Mouse (Mus musculus) olfactory bulb, adult 2 months (tissue): ENCODE measurements around the gene Arhgap29. TPM values are rescaled to one million over a fixed set of nuclear protein-coding genes. Genes with fewer than 3 reads are reported as not detected.

Experiments used
- H3K27ac ChIP-seq: fragments of 200-500 bp; 2 replicates; pipeline ENCODE4 v1.5.1; 2012; ENCODE audit warnings: low read depth, low read length; ENCODE audit not compliant: insufficient read depth
- H3K4me1 ChIP-seq: fragments of 200-500 bp; 2 replicates; pipeline ENCODE4 v1.6.1; 2012; ENCODE audit warnings: low read length; ENCODE audit not compliant: control insufficient read depth, insufficient read depth
- H3K4me3 ChIP-seq: fragments of 200-500 bp; 2 replicates; pipeline ENCODE4 v1.5.1; 2012; ENCODE audit warnings: mild to moderate bottlenecking, low read depth, low read length, moderate library complexity; ENCODE audit not compliant: insufficient read depth
- CTCF ChIP-seq: fragments of 200-500 bp; IDR thresholded peaks from 2 replicates; pipeline ENCODE4 v1.5.1; 2012; ENCODE audit warnings: low read depth, mild to moderate bottlenecking, low read length, moderate library complexity; ENCODE audit not compliant: insufficient read depth
- POLR2A ChIP-seq: fragments of 200-500 bp; IDR thresholded peaks from 2 replicates; pipeline ENCODE4 v1.6.1; 2012; ENCODE audit warnings: mild to moderate bottlenecking, low read depth, low read length, moderate library complexity; ENCODE audit not compliant: insufficient read depth
- WGBS: fragments of 180-500 bp; shearing (Covaris S2); methylation state at CpG from one replicate; pipeline ENCODE4 v1.1.7; 2018; 5-methylcytosine and 5-hydroxymethylcytosine counted together
- polyA plus RNA-seq: library from polyadenylated mRNA; stranded (reverse); fragments of >200 nt; gene quantifications from 2 replicates; pipeline ENCODE4 v1.2.4, GENCODE M21; 2012; ENCODE audit warnings: low replicate concordance; ENCODE audit not compliant: missing spikeins, insufficient read depth, insufficient read length

Gene Arhgap29
- polyA plus RNA-seq, 1 experiment = not detected

GRCm38 (mm10) chr3:121937036-121937435 lies 15.3 kb upstream of the Arhgap29 start:
- TF ChIP-seq CTCF (no peak), POLR2A (no peak)
- WGBS = 92% methylated on average over 6 of the region's 6 CpGs
- Histone ChIP-seq H3K4me1 (peaks cover 4% of the 10 kb centered on the region; the same call in 1 of the 2 replicates), H3K27ac (no peak overlapping the region), H3K4me3 (no peak overlapping the region)

- H3K4me3 ChIP-seq = no peak overlapping the region
- no peak overlapping the region for H3K27ac ChIP-seq
- H3K4me1 ChIP-seq = peaks cover 9% of the 10 kb centered on the region; the same call in 1 of the 2 replicates
- WGBS = 65% methylated on average over 1 of the region's 1 CpGs
- TF ChIP-seq POLR2A = no peak
- TF ChIP-seq CTCF = no peak
Measured at GRCm38 (mm10) chr3:121939658-121940057, 12.7 kb upstream of the Arhgap29 start.

- no peak overlapping the region for H3K4me3 ChIP-seq
- no peak overlapping the region for H3K27ac ChIP-seq
- no peak for TF ChIP-seq POLR2A
- TF ChIP-seq CTCF = no peak
- peaks cover 9% of the 10 kb centered on the region; the same call in 1 of the 2 replicates for H3K4me1 ChIP-seq
- WGBS = 82% methylated on average over 8 of the region's 8 CpGs
Measured at GRCm38 (mm10) chr3:121940094-121940889, 12.0 kb upstream of the Arhgap29 start.

- Histone ChIP-seq H3K4me3 (no peak overlapping the region), H3K27ac (no peak overlapping the region), H3K4me1 (peaks cover 9% of the 10 kb centered on the region; the same call in 1 of the 2 replicates)
- no peak for TF ChIP-seq POLR2A
- no peak for TF ChIP-seq CTCF
- 82% methylated on average over 11 of the region's 11 CpGs for WGBS
Measured at GRCm38 (mm10) chr3:121941204-121941745, 11.1 kb upstream of the Arhgap29 start.

GRCm38 (mm10) chr3:121945957-121946356 lies 6.4 kb upstream of the Arhgap29 start:
- H3K4me3 ChIP-seq = no peak overlapping the region
- WGBS = 82% methylated on average over 2 of the region's 2 CpGs
- TF ChIP-seq CTCF (no peak), POLR2A (no peak)
- H3K4me1 ChIP-seq = peaks cover 9% of the 10 kb centered on the region; the same call in 1 of the 2 replicates
- H3K27ac ChIP-seq = no peak overlapping the region

- Histone ChIP-seq H3K27ac (no peak overlapping the region), H3K4me1 (peaks cover 7% of the 10 kb centered on the region; the same call in 1 of the 2 replicates), H3K4me3 (no peak overlapping the region)
- TF ChIP-seq CTCF = no peak
- no peak for TF ChIP-seq POLR2A
Measured at GRCm38 (mm10) chr3:121946765-121947164, 5.6 kb upstream of the Arhgap29 start.

GRCm38 (mm10) chr3:121950139-121950538 lies 2.2 kb upstream of the Arhgap29 start:
- Histone ChIP-seq H3K4me3 (no peak overlapping the region), H3K27ac (no peak overlapping the region), H3K4me1 (peaks cover 6% of the 10 kb centered on the region; the same call in 1 of the 2 replicates)
- TF ChIP-seq CTCF (no peak), POLR2A (no peak)
- 80% methylated on average over 6 of the region's 6 CpGs for WGBS

- WGBS = 91% methylated on average over 2 of the region's 2 CpGs
- peaks cover 6% of the 10 kb centered on the region; the same call in 1 of the 2 replicates for H3K4me1 ChIP-seq
- no peak overlapping the region for H3K4me3 ChIP-seq
- no peak overlapping the region for H3K27ac ChIP-seq
- TF ChIP-seq POLR2A (no peak), CTCF (no peak)
Measured at GRCm38 (mm10) chr3:121951116-121951515, 1.2 kb upstream of the Arhgap29 start.

- H3K27ac ChIP-seq = no peak overlapping the region
- H3K4me3 ChIP-seq = peak overlapping the region; percentile 64
- 3% methylated on average over 44 of the region's 44 CpGs for WGBS
- peaks cover 6% of the 10 kb centered on the region; the same call in 1 of the 2 replicates for H3K4me1 ChIP-seq
- TF ChIP-seq CTCF = no peak
- TF ChIP-seq POLR2A = no peak
Measured at GRCm38 (mm10) chr3:121953049-121953432, 700 bp downstream of the Arhgap29 start.
